Mouse (Mus musculus) Muller cell, postnatal 12 days (primary cell): Measurements from ENCODE around the gene Tmem53.

Source experiments
- DNase-seq: peaks from one replicate; pipeline ENCODE4 v3.0.0-alpha.2; 2015; ENCODE audit errors: inconsistent ontology term

The Tmem53 gene

DNA sequence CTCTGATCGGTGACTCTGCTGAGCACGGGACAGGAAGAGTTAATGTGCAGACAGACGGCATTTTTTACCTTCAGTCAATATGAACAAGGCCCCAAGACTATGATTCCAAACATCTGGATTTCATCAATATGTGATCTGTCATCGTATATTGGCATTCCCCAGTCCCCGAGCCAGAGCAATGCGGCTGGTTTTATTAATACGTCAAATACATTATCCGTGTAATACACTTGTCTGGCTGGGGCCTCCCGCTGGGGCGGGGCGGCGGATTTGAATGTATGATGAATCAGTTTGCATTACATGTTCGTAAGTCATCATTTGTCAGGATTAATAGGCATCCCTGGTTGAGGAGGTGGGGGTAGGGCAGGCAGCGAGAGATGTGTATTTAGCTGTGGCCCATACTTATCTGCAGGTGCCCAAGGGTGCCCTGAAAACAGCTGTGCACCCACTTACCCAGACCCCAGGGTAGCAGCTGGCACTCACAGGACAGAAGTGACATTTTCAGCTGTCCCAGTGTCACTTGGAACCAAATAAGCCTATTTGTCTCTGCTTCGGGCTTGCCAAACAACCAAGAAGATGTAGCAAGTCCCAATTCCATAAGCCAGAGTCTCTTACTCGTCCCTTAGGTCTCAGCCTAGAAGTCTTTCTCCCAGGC lies 63.2 kb downstream of the Tmem53 start:
- DNase-seq: no peak

DNA sequence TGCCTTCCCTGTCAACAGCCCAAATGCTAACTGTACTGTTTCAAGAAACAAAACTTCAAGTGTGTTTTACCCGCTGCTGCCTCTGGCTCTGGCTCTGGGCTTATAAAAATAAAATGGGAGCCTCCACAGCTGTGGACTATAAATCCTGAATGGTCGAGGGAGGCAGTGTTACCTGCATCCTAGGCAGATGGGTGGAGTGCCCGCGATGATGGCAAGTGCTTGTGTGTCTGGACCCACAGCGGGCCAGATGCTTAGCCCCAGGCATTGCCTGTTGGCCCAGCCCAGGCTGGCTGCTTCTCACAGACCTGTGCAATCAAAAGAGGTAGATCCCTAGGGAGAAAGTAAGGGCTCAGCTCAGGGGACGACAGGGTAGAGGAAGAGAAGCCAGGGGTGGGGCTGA lies 65.0 kb downstream of the Tmem53 start:
- DNase-seq: no peak

DNA sequence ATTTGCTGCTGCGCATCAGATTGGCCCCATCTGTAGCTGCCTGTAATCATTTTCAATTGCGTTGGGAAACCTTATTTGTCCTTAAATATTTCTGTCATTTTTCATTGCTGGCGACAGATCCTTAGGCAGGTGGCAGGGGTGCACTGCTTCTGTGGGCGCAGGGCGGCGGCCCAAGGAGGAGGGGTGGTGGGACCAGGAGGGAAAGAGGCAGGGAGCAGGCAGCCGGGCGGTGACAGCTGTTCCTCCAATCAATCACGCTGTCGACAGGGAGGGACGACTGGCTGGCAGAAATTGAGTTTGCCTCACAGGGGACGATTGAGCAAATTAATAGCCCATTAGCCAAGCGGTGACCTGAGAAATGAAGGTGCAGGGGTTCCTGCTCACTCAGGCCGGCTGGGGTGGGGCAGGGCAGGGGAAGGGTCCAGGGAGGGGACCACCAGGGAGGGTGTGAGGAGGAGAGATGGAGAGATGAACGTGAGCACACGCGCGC lies 66.0 kb downstream of the Tmem53 start:
- no peak for DNase-seq
